Mouse (Mus musculus) spleen, embryonic (tissue): ENCODE results near the gene Znhit6.

Experiments
- CTCF ChIA-PET: fragments of 350-600 bp; sonication (Branson Sonifier 250); formaldehyde crosslinking; loops from one replicate; lab custom pipeline; 2022; lab: Charles Lee

Gene Znhit6

GRCm38 (mm10) chr3:145646009-145646408, 70.0 kb downstream of the Znhit6 start:
- CTCF ChIA-PET, result no interaction called here

GRCm38 (mm10) chr3:145646666-145647065, 70.7 kb downstream of the Znhit6 start:
- CTCF ChIA-PET, result no interaction called here

- CTCF ChIA-PET, result no interaction called here
Observed at GRCm38 (mm10) chr3:145647416-145647815, 71.4 kb downstream of the Znhit6 start.

- CTCF ChIA-PET, result no interaction called here
Observed at GRCm38 (mm10) chr3:145648097-145648931, 72.3 kb downstream of the Znhit6 start.

GRCm38 (mm10) chr3:145648991-145649851, 73.2 kb downstream of the Znhit6 start:
- CTCF ChIA-PET, result no interaction called here

GRCm38 (mm10) chr3:145649852-145650202, 73.8 kb downstream of the Znhit6 start, which contains the start of gene Ccn1:
Gene Ccn1 (minus strand): TSS chr3:145649981.
- CTCF ChIA-PET, result no interaction called here

GRCm38 (mm10) chr3:145650298-145651011, 74.5 kb downstream of the Znhit6 start:
- CTCF ChIA-PET, result no interaction called here

- CTCF ChIA-PET, result no interaction called here
Observed at GRCm38 (mm10) chr3:145651029-145651977, 75.3 kb downstream of the Znhit6 start.

DNA sequence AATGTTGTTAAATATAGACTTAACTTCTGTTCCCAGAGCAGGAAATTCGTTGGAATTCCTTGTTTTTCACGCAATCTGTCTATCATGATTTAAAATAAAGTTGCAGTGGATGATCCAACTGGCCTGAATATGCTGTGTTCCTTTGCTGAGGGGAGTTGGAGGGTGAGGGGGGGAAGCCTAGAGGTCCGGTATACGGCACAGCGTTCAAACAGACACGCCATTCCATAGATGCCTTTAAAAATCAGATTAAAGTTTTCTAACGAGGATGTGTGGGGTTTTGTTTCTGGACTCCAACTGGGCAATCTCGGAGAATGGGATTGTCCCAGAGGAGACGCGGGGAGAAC, 75.9 kb downstream of the Znhit6 start:
- CTCF ChIA-PET, result no interaction called here

DNA sequence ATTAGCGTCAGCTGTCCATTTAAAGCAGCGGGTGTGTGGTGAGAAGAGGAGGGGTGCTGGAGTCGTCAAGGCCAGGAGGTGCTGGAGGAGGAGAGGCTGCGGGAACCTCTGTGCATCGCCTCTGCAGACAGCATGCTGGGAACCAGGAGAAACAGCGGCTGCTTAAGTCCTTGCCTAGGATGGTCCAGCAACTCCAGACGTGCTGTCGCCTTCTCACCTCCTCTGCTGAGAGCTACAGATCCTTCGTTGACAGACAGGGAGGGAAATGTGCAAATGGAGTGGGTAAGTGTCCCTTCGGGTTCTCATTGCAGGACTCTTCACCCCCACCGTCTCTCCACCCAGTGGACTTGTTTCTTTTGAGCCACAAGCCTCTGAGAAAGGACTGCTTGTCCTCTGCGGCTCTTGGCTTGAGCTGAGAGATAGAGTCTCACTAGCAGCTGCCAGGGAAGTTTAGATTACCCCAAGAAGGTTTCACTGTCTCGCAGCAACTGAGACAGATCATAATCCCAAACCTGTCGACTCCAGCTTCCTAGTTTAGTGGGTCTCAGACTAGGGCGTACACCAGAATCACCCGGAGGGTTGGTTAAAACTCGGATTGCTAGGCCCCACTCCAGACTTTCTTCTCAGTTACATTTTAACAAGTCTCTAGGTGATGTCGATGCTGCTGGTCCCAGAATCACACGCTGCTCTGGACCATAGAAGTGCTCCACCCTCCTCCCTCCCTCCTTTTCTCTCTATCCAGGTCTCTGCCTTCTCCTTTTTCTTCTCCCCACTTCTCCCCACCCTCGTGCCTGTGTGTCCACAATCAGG, 76.5 kb downstream of the Znhit6 start:
- CTCF ChIA-PET, result no interaction called here

DNA sequence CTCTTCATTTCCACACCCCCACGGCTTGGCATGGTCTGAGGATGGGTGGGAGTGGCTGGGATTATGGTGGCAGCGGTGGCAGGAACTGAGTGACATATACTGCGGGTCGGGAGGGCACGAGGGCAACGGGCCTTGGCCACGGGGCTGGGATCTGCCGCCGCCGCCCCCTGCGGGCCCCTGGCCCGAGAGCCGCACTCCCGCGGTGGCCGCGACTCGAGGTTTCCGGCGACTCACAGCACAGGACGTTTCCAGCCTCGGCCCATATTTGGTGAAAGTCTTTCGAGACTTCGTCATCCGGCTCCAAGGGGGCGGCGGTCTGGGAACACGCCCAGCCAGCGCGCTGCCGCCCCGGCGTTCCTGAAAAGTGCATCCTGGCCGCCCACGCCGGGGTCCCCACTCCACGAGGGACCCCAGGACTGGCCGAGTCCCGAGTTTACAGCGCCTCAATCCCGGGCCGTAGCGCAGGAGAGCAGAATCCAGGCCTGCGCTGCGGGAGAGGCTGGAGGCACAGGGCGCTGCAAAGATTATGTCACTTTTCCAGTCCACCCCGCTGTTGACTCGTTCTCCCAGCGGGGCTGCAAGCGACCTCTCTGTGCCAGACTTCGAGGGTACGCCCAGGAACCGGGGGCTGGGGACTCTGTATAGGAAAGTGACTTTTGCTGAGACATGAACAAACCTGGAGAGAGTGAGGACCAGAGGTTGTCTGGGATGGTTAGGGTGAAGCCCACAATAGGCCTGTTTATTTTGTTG, 77.4 kb downstream of the Znhit6 start:
- CTCF ChIA-PET, result no interaction called here

- CTCF ChIA-PET, result no interaction called here
Observed at GRCm38 (mm10) chr3:145654028-145654427, 78.0 kb downstream of the Znhit6 start.
